Mouse (Mus musculus): ENCODE measurements around the gene Ssbp4. TPM values are rescaled to one million over a fixed set of nuclear protein-coding genes. Genes with fewer than 3 reads are reported as not detected.
A peak's percentile ranks its signal among the peaks of the same experiment; 100 is the strongest.

The Ssbp4 gene
- polyA plus RNA-seq, 1 experiment from 2014 or later, result 188 TPM

DNA sequence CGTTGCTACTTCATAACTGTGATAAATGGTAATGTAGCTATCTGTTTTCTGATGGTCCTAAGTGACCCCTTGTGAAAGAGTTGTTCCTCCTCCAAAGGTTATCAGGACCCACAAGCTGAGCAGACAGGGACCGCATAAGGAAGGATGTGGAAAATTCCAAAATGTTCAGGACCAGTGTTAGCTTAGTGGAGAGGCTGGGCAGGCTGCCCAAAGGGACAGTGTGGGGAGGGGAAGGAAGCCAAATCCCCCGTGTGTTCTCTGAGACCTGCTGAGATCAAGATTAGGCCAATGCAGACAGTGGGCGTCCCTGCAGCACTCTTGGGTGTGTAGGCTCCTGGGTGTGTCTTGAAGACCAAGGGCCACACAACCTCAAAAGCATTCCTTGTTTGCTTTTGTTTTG is 33.8 kb downstream of the Ssbp4 start:
- Histone ChIP-seq H3K4me1 (replicated peaks; ENCODE audit: insufficient read depth, low read length) (no peaks in the 10 kb centered on the region), H3K9me3 (replicated peaks; ENCODE audit: low read length) (no peaks in the 10 kb centered on the region), H3K4me3 (replicated peaks; ENCODE audit: low read depth, low read length) (no peak overlapping the region), H3K4me2 (ENCODE audit: low read length) (no peak overlapping the region), H3K27me3 (ENCODE audit: insufficient read depth, low read length) (no peaks in the 10 kb centered on the region), H3K27ac (peak overlapping the region; percentile 39; the same call in 1 of the 2 replicates), H3K9ac (ENCODE audit: low read depth, low read length) (no peak overlapping the region), H3K36me3 (ENCODE audit: insufficient read depth, low read length) (peaks cover 9% of the 10 kb centered on the region; the same call in 1 of the 2 replicates)
- no peak for TF ChIP-seq CTCF (IDR thresholded peaks at IDR 0.05; ENCODE audit: low read depth)
- DNase-seq (ENCODE audit: low spot score) (peak; percentile 78), ATAC-seq (replicated peaks; ENCODE audit: low FRiP score, low read depth) (no peak)
- 52% methylated on average over 4 of the region's 4 CpGs for WGBS

GRCm38 (mm10) chr8:70574302-70574701 is 34.4 kb downstream of the Ssbp4 start:
- no peak overlapping the region for H3K4me3 ChIP-seq (replicated peaks; ENCODE audit: low read depth, low read length)
- H3K9me3 ChIP-seq (replicated peaks; ENCODE audit: low read length), result no peaks in the 10 kb centered on the region
- H3K27ac ChIP-seq, result peak overlapping the region; percentile 39; the same call in 1 of the 2 replicates
- no peaks in the 10 kb centered on the region for H3K27me3 ChIP-seq (ENCODE audit: insufficient read depth, low read length)
- no peak for ATAC-seq (replicated peaks; ENCODE audit: low FRiP score, low read depth)
- H3K4me2 ChIP-seq (ENCODE audit: low read length), result no peak overlapping the region
- no peak overlapping the region for H3K9ac ChIP-seq (ENCODE audit: low read depth, low read length)
- H3K4me1 ChIP-seq (replicated peaks; ENCODE audit: insufficient read depth, low read length), result no peaks in the 10 kb centered on the region
- H3K36me3 ChIP-seq (ENCODE audit: insufficient read depth, low read length), result peaks cover 8% of the 10 kb centered on the region; the same call in 1 of the 2 replicates
- no peak for DNase-seq (ENCODE audit: low spot score)
- no peak for TF ChIP-seq CTCF (IDR thresholded peaks at IDR 0.05; ENCODE audit: low read depth)

- TF ChIP-seq CTCF (IDR thresholded peaks at IDR 0.05; ENCODE audit: low read depth), result no peak
- 78% methylated on average over 6 of the region's 6 CpGs for WGBS
Measured at GRCm38 (mm10) chr8:70570990-70571389, 37.7 kb downstream of the Ssbp4 start.

DNA sequence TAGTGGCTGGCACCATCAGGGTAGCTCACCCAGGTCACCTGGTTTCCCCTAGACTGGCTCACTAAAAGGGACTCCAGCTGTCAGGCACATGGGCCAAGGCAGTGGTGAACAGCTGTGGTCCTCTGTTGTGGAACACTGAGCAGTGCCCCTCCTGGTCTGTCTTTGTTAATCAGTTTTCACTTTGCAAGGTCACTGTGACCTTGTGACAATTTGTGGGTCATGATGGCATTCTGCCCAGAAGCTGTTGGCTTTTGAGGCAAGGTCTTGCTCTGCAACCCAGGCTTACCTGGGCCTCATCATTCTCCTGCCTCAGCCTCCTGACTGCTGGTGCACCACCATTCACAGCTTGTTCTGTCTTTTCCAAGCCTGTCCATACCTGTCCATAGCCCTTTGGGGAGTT is 38.3 kb downstream of the Ssbp4 start:
- DNase-seq (ENCODE audit: low spot score) (no peak), ATAC-seq (replicated peaks; ENCODE audit: low FRiP score, low read depth) (no peak; the same call in 1 of the 2 replicates)
- no peak overlapping the region for H3K27ac ChIP-seq
- H3K27me3 ChIP-seq (ENCODE audit: insufficient read depth, low read length), result no peaks in the 10 kb centered on the region
- peaks cover 3% of the 10 kb centered on the region for H3K4me1 ChIP-seq (replicated peaks; ENCODE audit: insufficient read depth, low read length)
- no peak overlapping the region for H3K9ac ChIP-seq (ENCODE audit: low read depth, low read length)
- TF ChIP-seq CTCF (IDR thresholded peaks at IDR 0.05; ENCODE audit: low read depth), result no peak
- H3K36me3 ChIP-seq (ENCODE audit: insufficient read depth, low read length), result no peaks in the 10 kb centered on the region
- no peaks in the 10 kb centered on the region for H3K9me3 ChIP-seq (replicated peaks; ENCODE audit: low read length)
- no peak overlapping the region for H3K4me3 ChIP-seq (replicated peaks; ENCODE audit: low read depth, low read length)
- H3K4me2 ChIP-seq (ENCODE audit: low read length), result no peak overlapping the region

More at GRCm38 (mm10) chr8:70570990-70571389, 37.7 kb downstream of the Ssbp4 start:
- no peaks in the 10 kb centered on the region for H3K27me3 ChIP-seq (ENCODE audit: insufficient read depth, low read length)
- H3K4me1 ChIP-seq (replicated peaks; ENCODE audit: insufficient read depth, low read length), result no peaks in the 10 kb centered on the region
- H3K36me3 ChIP-seq (ENCODE audit: insufficient read depth, low read length), result no peaks in the 10 kb centered on the region
- ATAC-seq (replicated peaks; ENCODE audit: low FRiP score, low read depth) (no peak), DNase-seq (ENCODE audit: low spot score) (no peak)
- H3K4me3 ChIP-seq (replicated peaks; ENCODE audit: low read depth, low read length), result no peak overlapping the region
- H3K9ac ChIP-seq (ENCODE audit: low read depth, low read length), result no peak overlapping the region
- H3K9me3 ChIP-seq (replicated peaks; ENCODE audit: low read length), result no peaks in the 10 kb centered on the region
- no peak overlapping the region for H3K27ac ChIP-seq
- no peak overlapping the region for H3K4me2 ChIP-seq (ENCODE audit: low read length)

- H3K27ac ChIP-seq, result no peak overlapping the region
- H3K9ac ChIP-seq (ENCODE audit: low read depth, low read length), result no peak overlapping the region
- ATAC-seq (replicated peaks; ENCODE audit: low FRiP score, low read depth), result no peak
- WGBS, result 51% methylated on average over 3 of the region's 3 CpGs
- TF ChIP-seq CTCF (IDR thresholded peaks at IDR 0.05; ENCODE audit: low read depth), result no peak
- no peak overlapping the region for H3K4me3 ChIP-seq (replicated peaks; ENCODE audit: low read depth, low read length)
- DNase-seq (ENCODE audit: low spot score), result no peak
- no peaks in the 10 kb centered on the region for H3K36me3 ChIP-seq (ENCODE audit: insufficient read depth, low read length)
- no peak overlapping the region for H3K4me2 ChIP-seq (ENCODE audit: low read length)
- no peaks in the 10 kb centered on the region for H3K27me3 ChIP-seq (ENCODE audit: insufficient read depth, low read length)
- no peaks in the 10 kb centered on the region for H3K9me3 ChIP-seq (replicated peaks; ENCODE audit: low read length)
- H3K4me1 ChIP-seq (replicated peaks; ENCODE audit: insufficient read depth, low read length), result peaks cover 28% of the 10 kb centered on the region
Measured at GRCm38 (mm10) chr8:70565561-70565960, 43.1 kb downstream of the Ssbp4 start.

DNA sequence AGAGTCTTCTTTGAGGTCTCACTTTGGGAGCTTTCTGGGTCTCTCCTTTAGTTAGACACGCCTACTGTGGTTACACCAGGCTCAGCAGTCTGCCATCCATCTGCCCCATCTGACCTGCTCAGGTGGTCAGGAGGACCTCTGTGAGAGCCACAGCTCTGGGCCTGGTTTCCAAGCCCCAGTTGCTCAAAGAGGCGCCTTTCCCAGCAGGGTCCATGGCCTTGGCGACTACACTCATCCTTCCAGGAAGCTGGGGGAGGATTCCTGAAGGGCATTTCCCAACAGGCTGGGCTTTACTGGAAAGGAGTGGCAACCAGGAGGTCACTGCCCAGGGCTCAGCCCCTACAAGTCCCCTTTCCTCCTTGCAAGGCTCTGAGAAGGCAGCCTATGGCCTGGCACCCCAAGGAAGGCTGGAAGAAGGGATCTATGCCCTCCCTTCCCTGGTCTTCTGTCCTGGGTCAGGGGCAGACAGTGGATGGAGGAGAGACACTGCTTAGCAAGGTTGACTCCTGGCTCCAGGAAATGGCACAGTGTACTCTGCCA is 43.9 kb downstream of the Ssbp4 start:
- H3K27ac ChIP-seq, result 0 out of 2 replicates have a peak overlapping the region, but pooled peaks have one; percentile 8
- H3K9ac ChIP-seq (ENCODE audit: low read depth, low read length), result 0 out of 2 replicates have a peak overlapping the region, but pooled peaks have one; percentile 4
- no peak overlapping the region for H3K4me3 ChIP-seq (replicated peaks; ENCODE audit: low read depth, low read length)
- WGBS, result 54% methylated on average over 3 of the region's 3 CpGs
- H3K36me3 ChIP-seq (ENCODE audit: insufficient read depth, low read length), result no peaks in the 10 kb centered on the region
- H3K27me3 ChIP-seq (ENCODE audit: insufficient read depth, low read length), result no peaks in the 10 kb centered on the region
- H3K4me2 ChIP-seq (ENCODE audit: low read length), result no peak overlapping the region
- no peak for TF ChIP-seq CTCF (IDR thresholded peaks at IDR 0.05; ENCODE audit: low read depth)
- no peak for ATAC-seq (replicated peaks; ENCODE audit: low FRiP score, low read depth)
- no peak for DNase-seq (ENCODE audit: low spot score)
- peaks cover 33% of the 10 kb centered on the region for H3K4me1 ChIP-seq (replicated peaks; ENCODE audit: insufficient read depth, low read length)
- H3K9me3 ChIP-seq (replicated peaks; ENCODE audit: low read length), result no peaks in the 10 kb centered on the region

Measured in kidney, postnatal 0 days (tissue).